Mouse (Mus musculus): ENCODE measurements at regions not wholly inside any gene's neighbourhood (a gene's known extent, or its start where the extent isn't known, plus 50 kb on each side); places are given as distances from the start of the nearest gene placed in this dataset.

GRCm38 (mm10) chr4:131014301-131015081 is 70.3 kb downstream of the Matn1 start:
- no peak for DNase-seq (ENCODE audit: low read depth)

GRCm38 (mm10) chr4:131015156-131015555 is 71.0 kb downstream of the Matn1 start:
- DNase-seq (ENCODE audit: low read depth), result no peak

GRCm38 (mm10) chr4:131023601-131024000 is 79.4 kb downstream of the Matn1 start:
- DNase-seq (ENCODE audit: low read depth), result no peak

- DNase-seq (ENCODE audit: low read depth), result no peak
Observed at GRCm38 (mm10) chr4:131036292-131036691, 92.1 kb downstream of the Matn1 start.

- no peak for DNase-seq (ENCODE audit: low read depth)
Observed at GRCm38 (mm10) chr4:131037179-131037578, 93.0 kb downstream of the Matn1 start.

- DNase-seq (ENCODE audit: low read depth), result no peak
Observed at GRCm38 (mm10) chr4:131039686-131040085, 95.5 kb downstream of the Matn1 start.

GRCm38 (mm10) chr4:131041210-131041609 is 97.0 kb downstream of the Matn1 start:
- no peak for DNase-seq (ENCODE audit: low read depth)

- DNase-seq (ENCODE audit: low read depth), result no peak
Observed at GRCm38 (mm10) chr4:131046101-131046500, 101.9 kb downstream of the Matn1 start.

GRCm38 (mm10) chr4:131046969-131047650 is 102.9 kb downstream of the Matn1 start:
- no peak for DNase-seq (ENCODE audit: low read depth)

- no peak for DNase-seq (ENCODE audit: low read depth)
Observed at GRCm38 (mm10) chr4:131056293-131056692, 112.1 kb downstream of the Matn1 start.

- no peak for DNase-seq (ENCODE audit: low read depth)
Observed at GRCm38 (mm10) chr4:131059572-131059971, 115.4 kb downstream of the Matn1 start.

- no peak for DNase-seq (ENCODE audit: low read depth)
Observed at GRCm38 (mm10) chr4:131060191-131060680, 116.1 kb downstream of the Matn1 start.

GRCm38 (mm10) chr4:131060706-131061105 is 116.5 kb downstream of the Matn1 start:
- no peak for DNase-seq (ENCODE audit: low read depth)

GRCm38 (mm10) chr4:131062592-131062991 is 118.4 kb downstream of the Matn1 start:
- DNase-seq (ENCODE audit: low read depth), result no peak

- no peak for DNase-seq (ENCODE audit: low read depth)
Observed at GRCm38 (mm10) chr4:131066186-131066939, 122.2 kb downstream of the Matn1 start.

- no peak for DNase-seq (ENCODE audit: low read depth)
Observed at GRCm38 (mm10) chr4:131070566-131070965, 126.4 kb downstream of the Matn1 start.

- no peak for DNase-seq (ENCODE audit: low read depth)
Observed at GRCm38 (mm10) chr4:131072623-131073022, 128.4 kb downstream of the Matn1 start.

GRCm38 (mm10) chr4:131073420-131073819 is 129.2 kb downstream of the Matn1 start:
- DNase-seq (ENCODE audit: low read depth), result no peak

- no peak for DNase-seq (ENCODE audit: low read depth)
Observed at GRCm38 (mm10) chr4:131075326-131075932, 131.2 kb downstream of the Matn1 start.

GRCm38 (mm10) chr4:131076628-131077027 is 132.4 kb downstream of the Matn1 start:
- DNase-seq (ENCODE audit: low read depth), result no peak

GRCm38 (mm10) chr4:131080113-131080512 is 135.9 kb downstream of the Matn1 start:
- DNase-seq (ENCODE audit: low read depth), result no peak

GRCm38 (mm10) chr4:131083405-131083804 is 139.2 kb downstream of the Matn1 start:
- no peak for DNase-seq (ENCODE audit: low read depth)
